Comparison of ENCODE assay signal across 9 mouse cellular contexts in the genomic region with DNA sequence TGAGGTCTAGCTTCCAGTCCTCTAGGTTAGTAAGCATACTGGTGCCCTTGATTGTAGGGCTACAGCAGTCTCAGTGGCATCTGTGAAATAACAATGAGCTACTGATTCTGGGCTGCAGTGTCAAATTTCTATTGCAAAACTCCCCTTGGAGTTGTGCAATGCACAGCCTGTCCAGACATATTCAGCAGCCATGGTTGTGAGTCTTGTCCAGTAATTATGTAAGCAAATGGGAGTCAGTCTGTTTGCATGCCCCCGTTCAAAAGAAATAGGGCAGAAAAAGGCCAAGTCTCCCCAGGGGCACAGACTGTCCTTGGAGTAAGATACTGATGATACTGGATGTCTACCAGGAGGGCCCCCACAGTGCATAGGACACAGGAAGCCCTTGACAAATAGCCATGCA.
DNase-seq lines count a peak whose midpoint lies in the region; ATAC-seq lines count a peak whose summit lies in the region.
"Had no signal": no experiment of that assay in that cellular context is flagged by ENCODE, and none has a peak within 500 bp of the region (broad histone marks: within the 10 kb centered on the region; RNA-seq: fewer than 3 reads in every experiment).

No protein-coding gene starts in this region.

- WGBS in liver, embryonic 16.5 days (ENCODE audit: insufficient replicate concordance), result 41% methylated on average over 1 of the region's 1 CpGs
- WGBS in liver, embryonic 11.5 days, result 62% methylated on average over 1 of the region's 1 CpGs
- WGBS in intestine, embryonic 16.5 days, result 56% methylated on average over 1 of the region's 1 CpGs

- no peaks in the 10 kb centered on the region for H3K27me3 ChIP-seq in liver, embryonic 16.5 days (ENCODE audit: control insufficient read depth, insufficient read depth, low read depth, low read length)
- H3K27me3 ChIP-seq in liver, embryonic 11.5 days (replicated peaks; ENCODE audit: control insufficient read depth, insufficient read depth, low read length), result no peaks in the 10 kb centered on the region
- no peaks in the 10 kb centered on the region for H3K27me3 ChIP-seq in intestine, embryonic 16.5 days (replicated peaks; ENCODE audit: control insufficient read depth, insufficient read depth, low read length)
- H3K27me3 ChIP-seq: hindbrain, embryonic 13.5 days had no signal

- no peak for DNase-seq in liver, embryonic 11.5 days (ENCODE audit: low spot score)
- peak; percentile 40 to 55 for DNase-seq in cerebellum, adult 18-20 months
- peak; percentile 26 for DNase-seq in forelimb bud, embryonic 11.5 days (ENCODE audit: low read depth, low spot score)
- no peak for DNase-seq in left cerebral cortex, postnatal 14 days (ENCODE audit: low spot score in 2 of 2)
- no peak for DNase-seq in left cerebral cortex, adult 18-20 months (ENCODE audit: low spot score in 2 of 2)

- H3K4me3 ChIP-seq in liver, embryonic 16.5 days (ENCODE audit: low read depth, low read length), result no peak overlapping the region
- no peak overlapping the region for H3K4me3 ChIP-seq in liver, embryonic 11.5 days (ENCODE audit: low read depth, low read length)
- H3K4me3 ChIP-seq in intestine, embryonic 16.5 days (ENCODE audit: low read length), result no peak overlapping the region
- H3K4me3 ChIP-seq: hindbrain, embryonic 13.5 days had no signal

- H3K9ac ChIP-seq in liver, embryonic 16.5 days (ENCODE audit: low read depth, low read length), result no peak overlapping the region
- no peak overlapping the region for H3K9ac ChIP-seq in liver, embryonic 11.5 days (ENCODE audit: low read depth, low read length)
- H3K9ac ChIP-seq in intestine, embryonic 16.5 days (ENCODE audit: low read depth, low read length), result no peak overlapping the region
- H3K9ac ChIP-seq: hindbrain, embryonic 13.5 days had no signal

- H3K27ac ChIP-seq in liver, embryonic 16.5 days (ENCODE audit: low read length), result no peak overlapping the region
- H3K27ac ChIP-seq in liver, embryonic 11.5 days (ENCODE audit: low read depth, low read length), result no peak overlapping the region
- no peak overlapping the region for H3K27ac ChIP-seq in intestine, embryonic 16.5 days (ENCODE audit: low read length)
- H3K27ac ChIP-seq: hindbrain, embryonic 13.5 days had no signal

- intact Hi-C loops in left cerebral cortex, postnatal 14 days (cut with DNase I), result no loop called here

- no peaks in the 10 kb centered on the region; the same call in 1 of the 2 replicates for H3K4me1 ChIP-seq in liver, embryonic 16.5 days (ENCODE audit: control insufficient read depth, low read depth, low read length)
- no peaks in the 10 kb centered on the region for H3K4me1 ChIP-seq in liver, embryonic 11.5 days (replicated peaks; ENCODE audit: control insufficient read depth, insufficient read depth, low read length)
- no peaks in the 10 kb centered on the region for H3K4me1 ChIP-seq in intestine, embryonic 16.5 days (ENCODE audit: control insufficient read depth, insufficient read depth, low read length)

- no peaks in the 10 kb centered on the region for H3K9me3 ChIP-seq in liver, embryonic 16.5 days (replicated peaks; ENCODE audit: control insufficient read depth, low read length)
- H3K9me3 ChIP-seq in liver, embryonic 11.5 days (ENCODE audit: control insufficient read depth, low read length), result no peaks in the 10 kb centered on the region
- H3K9me3 ChIP-seq in intestine, embryonic 16.5 days (ENCODE audit: control insufficient read depth, low read length), result no peaks in the 10 kb centered on the region
- H3K9me3 ChIP-seq: hindbrain, embryonic 13.5 days had no signal

- no peak overlapping the region for H3K4me2 ChIP-seq in liver, embryonic 16.5 days (ENCODE audit: low read depth, low read length)
- no peak overlapping the region for H3K4me2 ChIP-seq in liver, embryonic 11.5 days
- H3K4me2 ChIP-seq in intestine, embryonic 16.5 days (ENCODE audit: low read depth, low read length), result no peak overlapping the region
- H3K4me2 ChIP-seq: hindbrain, embryonic 13.5 days had no signal

- H3K36me3 ChIP-seq in liver, embryonic 16.5 days (ENCODE audit: control insufficient read depth, insufficient read depth), result no peaks in the 10 kb centered on the region
- H3K36me3 ChIP-seq in liver, embryonic 11.5 days (ENCODE audit: control insufficient read depth, insufficient read depth, low read length), result no peaks in the 10 kb centered on the region
- H3K36me3 ChIP-seq in intestine, embryonic 16.5 days (ENCODE audit: control insufficient read depth, insufficient read depth, low read length), result no peaks in the 10 kb centered on the region

- ATAC-seq in liver, embryonic 16.5 days (ENCODE audit: low read depth), result peak; percentile 45; the same call in 1 of the 2 replicates
- no peak for ATAC-seq in liver, embryonic 11.5 days (replicated peaks; ENCODE audit: low FRiP score)
- 0 out of 2 replicates have a peak, but pooled peaks have one; percentile 27 for ATAC-seq in megakaryocyte, adult 5-6 weeks (ENCODE audit: poor library complexity, severe bottlenecking)
- no peak for ATAC-seq in intestine, embryonic 16.5 days

Comparison
In these comparisons a context has a peak if more than half of its experiments do, and no peak if none do; other contexts are left out.
1. ATAC-seq: peak in liver, embryonic 16.5 days (single experiment) and megakaryocyte, adult 5-6 weeks (single experiment); none in liver, embryonic 11.5 days (single experiment) and intestine, embryonic 16.5 days (single experiment).
2. DNase-seq: peak in cerebellum, adult 18-20 months (2 of 2) and forelimb bud, embryonic 11.5 days (single experiment); none in liver, embryonic 11.5 days (single experiment), left cerebral cortex, postnatal 14 days (0 of 2) and left cerebral cortex, adult 18-20 months (0 of 2).